Mouse (Mus musculus) monocyte, adult 2 months (primary cell): ENCODE data around the gene Myo1a.
"Not testable (repeated sequence)": the region's sequence is repeated elsewhere in the genome, so short reads cannot be mapped to it uniquely, and the experiment has no call there.

Experiments used
- DNase-seq, 2 experiments: peaks; one replicate each; pipeline ENCODE4 v3.0.0; 2022; ENCODE audit warnings: low spot score in 2 of 2, low read depth in 1 of 2

Gene Myo1a

GRCm38 (mm10) chr10:127759181-127760110 is 54.5 kb downstream of the Myo1a start, which contains the start of the genes Rdh1 and Rdh16f1:
Gene Rdh1, plus strand, starts transcription at chr10:127759721.
Gene Rdh16f1, plus strand, starts transcription at chr10:127759787.
- DNase-seq, result no peak

- DNase-seq, result not testable (repeated sequence)
These were observed 58.0 kb downstream of the Myo1a start for GRCm38 (mm10) chr10:127762926-127763325.

DNA sequence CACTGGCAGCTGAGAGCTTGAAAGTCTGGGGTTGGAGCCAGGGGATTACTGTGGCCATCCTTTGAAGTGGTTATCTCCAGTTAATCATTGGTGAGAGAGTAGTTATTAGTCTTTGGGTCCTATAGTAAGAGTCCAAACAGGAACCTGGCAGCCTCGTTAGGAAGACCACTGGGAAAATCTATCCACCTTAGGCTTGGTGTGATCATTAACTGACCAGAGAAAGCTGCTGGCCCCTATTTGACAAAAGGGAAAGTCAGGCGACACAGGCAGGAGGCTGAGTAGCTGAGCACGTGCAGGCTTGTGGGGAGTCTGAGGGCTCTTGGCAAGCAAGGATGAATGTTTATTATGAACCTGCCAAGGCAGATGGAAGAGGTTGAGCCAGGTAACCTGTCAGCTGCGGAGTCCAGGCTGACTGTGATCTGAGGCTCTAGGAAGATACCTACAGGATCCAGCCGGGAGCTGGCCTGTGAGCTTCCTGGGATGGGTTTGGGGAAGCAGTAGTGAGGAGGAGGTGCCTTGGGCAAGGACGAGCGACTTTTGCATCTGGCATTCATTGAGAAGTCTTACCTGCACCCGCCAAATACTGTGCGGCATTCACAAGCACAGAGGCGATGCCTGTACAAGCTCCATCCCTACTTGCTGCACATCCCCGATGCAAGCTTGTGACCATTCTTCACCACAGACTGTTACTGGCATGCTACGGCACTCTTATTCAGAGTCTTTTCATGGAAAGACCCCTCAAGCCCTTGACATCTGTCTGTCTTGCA is 59.1 kb downstream of the Myo1a start:
- no peak for DNase-seq

DNA sequence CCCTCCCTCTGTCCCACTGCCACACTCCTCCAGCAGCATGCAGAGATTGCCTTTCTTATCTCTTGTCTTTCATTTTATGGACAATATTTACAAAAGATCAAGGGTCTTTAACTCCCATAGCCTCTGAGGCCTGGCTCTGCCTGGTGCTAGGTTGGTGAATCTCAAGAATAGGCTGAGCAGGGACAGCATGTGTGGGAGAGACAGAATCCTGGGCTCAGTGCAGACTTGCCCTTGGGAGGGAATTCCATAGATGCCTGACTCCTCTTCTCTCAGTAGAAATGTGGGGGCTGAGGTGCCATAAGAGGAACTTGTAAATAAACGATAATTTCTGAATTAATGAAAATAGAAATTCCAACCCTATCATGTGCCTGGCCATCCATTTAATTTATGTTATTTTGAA is 61.6 kb downstream of the Myo1a start:
- DNase-seq, result no peak
